In genomic region chr2:166180744-166181508, GRCm38 (mm10) we compare ENCODE assay signal across 8 mouse cellular contexts. TPM values are rescaled to one million over a fixed set of nuclear protein-coding genes. Genes with fewer than 3 reads are reported as not detected.
DNase-seq lines count a peak whose midpoint lies in the region; ATAC-seq and TF ChIP-seq lines count a peak whose summit lies in the region.
"Had no signal": no experiment of that assay in that cellular context is flagged by ENCODE, and none has a peak within 500 bp of the region (broad histone marks: within the 10 kb centered on the region; RNA-seq: fewer than 3 reads in every experiment).

No protein-coding gene starts in this region.

- H3K9ac ChIP-seq in hindbrain, embryonic 16.5 days (ENCODE audit: low read depth, low read length), result no peak overlapping the region

- peaks cover 12% of the 10 kb centered on the region for H3K4me1 ChIP-seq in hindbrain, embryonic 16.5 days (ENCODE audit: control insufficient read depth, insufficient read depth, low read depth, low read length)

- H3K4me2 ChIP-seq in hindbrain, embryonic 16.5 days (ENCODE audit: low read length), result no peak overlapping the region

- 0 out of 2 replicates have a peak, but pooled peaks cover 2% of the 10 kb centered on the region for H3K27me3 ChIP-seq in hindbrain, embryonic 16.5 days (replicated peaks; ENCODE audit: control insufficient read depth, insufficient read depth, low read length)

- H3K9me3 ChIP-seq in hindbrain, embryonic 16.5 days (ENCODE audit: control insufficient read depth, low read length), result no peaks in the 10 kb centered on the region

- H3K36me3 ChIP-seq in hindbrain, embryonic 16.5 days (ENCODE audit: control insufficient read depth, insufficient read depth, low read length), result no peaks in the 10 kb centered on the region

- peak; percentile 46 for DNase-seq in MN1 (ENCODE audit: low spot score)
- DNase-seq in adrenal gland, postnatal 10 days, result peak; percentile 74
- peak; percentile 70 for DNase-seq in gastrocnemius, postnatal 14 days
- peak in 1 of 2 experiments; percentile 33 for DNase-seq in left cerebral cortex, adult 2 months (ENCODE audit: extremely low spot score in 1 of 2, low spot score in 2 of 2)
- DNase-seq in telencephalon, adult 2 months (ENCODE audit: low read depth, low spot score), result peak; percentile 19

- ATAC-seq in hindbrain, embryonic 16.5 days, result peak; percentile 50
- peak; percentile 76 for ATAC-seq in megakaryocyte progenitor cell, adult 5-6 weeks (replicated peaks; ENCODE audit: poor library complexity)

- TF ChIP-seq CTCF in left cerebral cortex, adult 2 months (IDR thresholded peaks at IDR 0.05), result no peak

- 16% methylated on average over 11 of the region's 11 CpGs for WGBS in hindbrain, embryonic 16.5 days

- H3K4me3 ChIP-seq in hindbrain, embryonic 16.5 days (ENCODE audit: low read length), result no peak overlapping the region
- no peak overlapping the region for H3K4me3 ChIP-seq in left cerebral cortex, adult 2 months
- H3K4me3 ChIP-seq: erythroblast, embryonic 14.5 days had no signal

- H3K27ac ChIP-seq in hindbrain, embryonic 16.5 days (ENCODE audit: low read depth, low read length), result no peak overlapping the region; the same call in 1 of the 2 replicates
- H3K27ac ChIP-seq in left cerebral cortex, adult 2 months, result peak overlapping the region; percentile 25

- intact Hi-C loops in gastrocnemius, postnatal 14 days (cut with DNase I; ENCODE audit: low total_unique reads), result no loop called here
- intact Hi-C loops in left cerebral cortex, adult 2 months (cut with DNase I), result no loop called here

RNA-seq across cellular contexts. Expression of gene Sulf2, which starts 25.5 kb away (rescaled TPM):
- 10 to 100 TPM; 54.5 to 62.8 TPM for total RNA-seq in adrenal gland, postnatal 10 days (2021)
- 10 to 100 TPM; 15.3 to 19.6 TPM for total RNA-seq in gastrocnemius, postnatal 14 days (2021)
- 73.6 and 101 TPM in 2 replicates for polyA plus RNA-seq in hindbrain, embryonic 16.5 days (2015; fragmentation: Nextera tagmentation; extraction: Ambion mirVana)
- 100 to 1,000 TPM; 100 to 102 TPM for total RNA-seq in left cerebral cortex, adult 2 months (2021)
- 1.3 and 3.5 TPM in 2 replicates for total RNA-seq in megakaryocyte progenitor cell, adult 5-6 weeks (2015)
- total RNA-seq in megakaryocyte progenitor cell, adult 5-6 weeks (2017), result 0.88 and 1.5 TPM in 2 replicates
